Mouse (Mus musculus): ENCODE results near the gene Resp18.
"Not testable (repeated sequence)": the region's sequence is repeated elsewhere in the genome, so short reads cannot be mapped to it uniquely, and the experiment has no call there.

Resp18 gene

GRCm38 (mm10) chr1:75236117-75237050 is 41.8 kb downstream of the Resp18 start, which contains the start of gene Dnajb2:
Gene Dnajb2 (plus strand): TSS chr1:75236406.
- in situ Hi-C loops (cut with MboI), result no loop called here

DNA sequence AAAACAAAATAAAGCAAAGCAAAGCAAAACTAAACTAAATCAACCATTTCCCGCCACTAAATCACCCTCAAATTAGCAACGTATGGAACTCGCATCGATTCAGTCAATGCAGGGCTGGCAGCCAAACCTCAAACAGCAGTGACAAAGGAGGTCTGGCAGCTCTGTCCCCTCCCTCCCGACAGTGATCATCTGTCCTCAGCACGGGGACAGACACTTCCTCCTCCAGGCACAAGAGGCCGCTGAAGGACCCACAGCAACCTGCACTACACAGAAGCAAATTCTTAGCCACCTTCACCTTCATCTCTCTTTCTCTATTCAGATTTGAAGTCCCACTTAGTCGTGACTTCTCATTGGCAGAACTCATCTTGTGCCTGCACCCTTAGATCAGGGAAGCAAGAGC is 43.6 kb downstream of the Resp18 start:
- in situ Hi-C loops (cut with MboI), result no loop called here

DNA sequence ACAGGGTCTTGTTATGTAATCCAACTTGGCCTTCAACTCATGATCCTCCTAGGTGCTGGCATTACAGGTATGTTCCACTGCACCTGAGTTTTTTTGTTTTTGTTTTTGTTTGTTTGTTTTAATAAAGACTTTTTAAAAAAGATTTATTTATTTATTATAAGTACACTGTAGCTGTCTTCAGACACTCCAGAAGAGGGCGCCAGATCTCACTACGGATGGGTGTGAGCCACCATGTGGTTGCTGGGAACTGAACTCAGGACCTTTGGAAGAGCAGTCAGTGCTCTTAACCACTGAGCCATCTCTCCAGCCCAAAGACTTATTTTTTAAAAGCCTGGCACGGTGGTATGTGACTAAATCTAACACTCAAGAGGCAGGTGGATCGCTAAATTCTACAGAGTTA is 45.7 kb downstream of the Resp18 start:
- in situ Hi-C loops (cut with MboI), result not testable (repeated sequence)

DNA sequence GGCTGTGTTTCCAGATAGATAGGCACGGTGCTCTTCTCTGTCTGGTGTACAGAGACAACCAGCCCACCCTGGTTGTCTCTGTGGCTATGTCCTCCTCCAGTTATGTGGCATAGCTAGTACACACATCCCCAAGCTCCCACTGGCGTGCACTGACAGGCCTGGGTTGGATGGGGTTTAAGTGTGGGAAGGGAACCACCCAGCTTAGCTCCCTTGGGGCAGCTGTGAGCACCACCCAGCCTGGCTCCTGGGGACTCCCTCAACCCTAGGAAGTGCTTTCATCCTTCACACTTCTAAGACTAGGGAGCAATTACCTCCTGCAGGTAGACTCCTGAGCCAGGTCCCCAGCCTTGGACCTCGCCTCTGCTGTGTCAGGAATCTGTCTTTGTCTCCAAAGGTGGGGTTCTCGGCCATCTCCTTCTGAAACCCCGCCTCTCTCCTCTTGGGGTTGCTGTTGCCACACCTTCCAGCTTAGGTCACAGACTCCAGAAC is 46.5 kb downstream of the Resp18 start, which contains the start of gene A630095N17Rik:
TSS of gene A630095N17Rik (minus strand) at position 439 of the 489 bp plus-strand sequence.
- in situ Hi-C loops (cut with MboI), result no loop called here

DNA sequence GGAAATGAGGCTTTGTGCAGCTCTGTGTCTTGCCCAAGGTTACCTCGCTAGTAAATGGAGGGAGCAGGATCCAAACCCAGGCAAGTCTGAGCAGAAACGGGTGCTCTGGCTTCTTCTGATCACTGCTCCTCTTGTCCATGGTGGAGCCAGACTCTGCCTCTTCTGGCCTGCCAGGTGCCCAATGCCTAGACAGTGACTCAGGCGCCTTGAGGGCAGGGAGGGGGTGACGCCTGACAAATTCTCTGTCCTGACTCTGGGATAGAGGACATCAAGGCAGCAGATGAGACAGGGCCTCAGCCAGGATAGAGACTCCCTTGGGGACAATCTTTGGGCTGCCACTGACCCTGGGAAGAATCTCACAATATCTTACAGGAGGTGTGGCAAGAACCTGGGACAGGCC is 47.0 kb downstream of the Resp18 start:
- in situ Hi-C loops (cut with MboI), result no loop called here

- in situ Hi-C loops (cut with MboI), result no loop called here
Observed at GRCm38 (mm10) chr1:75230335-75230994, 47.8 kb downstream of the Resp18 start.

DNA sequence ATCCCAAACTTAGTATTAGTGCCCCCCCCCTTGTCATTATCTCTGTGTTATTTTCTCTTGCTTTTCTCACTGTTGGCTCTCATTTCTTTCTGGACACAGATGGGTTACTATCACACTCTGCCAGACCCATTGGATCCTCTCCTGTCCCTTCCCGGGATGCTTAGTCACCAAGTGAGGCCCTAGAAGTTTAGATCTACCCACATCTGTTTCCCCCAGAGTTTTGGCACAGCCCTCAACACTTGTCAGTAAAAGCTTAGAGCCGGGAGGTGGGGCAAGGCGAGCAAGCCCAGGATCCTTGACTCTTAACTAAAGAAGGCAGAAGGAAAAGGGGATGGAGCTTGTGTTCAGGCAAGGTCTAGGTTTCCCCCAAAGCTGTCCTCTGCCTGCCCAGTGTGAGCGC is 49.1 kb downstream of the Resp18 start:
- in situ Hi-C loops (cut with MboI), result no loop called here

DNA sequence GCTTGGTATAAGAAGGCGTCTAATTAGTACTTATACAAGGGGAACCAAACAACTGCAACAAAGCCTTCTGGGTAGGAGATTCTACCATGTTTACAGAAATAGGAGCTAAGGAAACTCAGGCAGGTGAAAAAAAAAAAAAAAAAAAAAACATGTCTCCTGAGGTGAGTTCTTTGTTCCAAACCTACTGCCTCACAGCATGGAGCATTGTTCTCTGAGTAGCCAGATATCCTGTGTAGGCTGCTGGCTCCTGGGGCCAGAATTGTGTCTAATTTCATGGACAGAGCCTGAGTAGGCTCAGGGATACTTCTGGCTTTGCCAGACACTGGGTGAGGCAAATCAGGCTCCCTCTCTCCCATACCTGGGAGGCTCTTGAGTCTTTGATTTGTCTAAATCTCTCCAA is 50.6 kb downstream of the Resp18 start:
- in situ Hi-C loops (cut with MboI), result no loop called here

- in situ Hi-C loops (cut with MboI), result no loop called here
Observed at GRCm38 (mm10) chr1:75226138-75226537, 52.1 kb downstream of the Resp18 start.

- in situ Hi-C loops (cut with MboI), result no loop called here
Observed at GRCm38 (mm10) chr1:75225473-75225872, 52.7 kb downstream of the Resp18 start.

DNA sequence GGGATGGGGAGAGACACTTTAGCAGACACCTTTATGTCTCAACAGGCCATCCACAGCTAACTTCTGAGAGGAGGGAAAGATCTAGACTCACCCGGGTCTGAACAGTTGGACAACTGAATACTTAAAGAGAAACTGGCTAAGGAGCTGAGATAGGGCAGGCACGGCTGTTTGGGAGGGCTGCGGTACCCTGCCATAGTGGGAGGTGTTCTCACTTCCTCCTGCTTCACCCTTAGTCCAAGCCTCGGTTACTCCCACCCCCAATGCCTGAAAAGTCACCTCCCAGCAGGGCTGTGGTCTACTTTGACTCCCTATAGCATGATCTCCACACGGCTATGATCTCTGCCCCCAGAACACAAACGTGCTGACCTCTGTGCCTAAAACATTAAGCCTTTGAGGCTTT is 54.7 kb downstream of the Resp18 start:
- in situ Hi-C loops (cut with MboI), result no loop called here

GRCm38 (mm10) chr1:75222926-75223325 is 55.3 kb downstream of the Resp18 start:
- in situ Hi-C loops (cut with MboI), result no loop called here
